Mouse (Mus musculus) left cerebral cortex, adult 8-10 months (tissue): ENCODE results near the gene Ccdc33. TPM values are rescaled to one million over a fixed set of nuclear protein-coding genes. Genes with fewer than 3 reads are reported as not detected.
A peak's percentile ranks its signal among the peaks of the same experiment; 100 is the strongest.

Experiments
- DNase-seq, 2 experiments: peaks; one replicate each; pipeline ENCODE4 v3.0.0; 2022; ENCODE audit warnings: low spot score in 2 of 2
- total RNA-seq, 4 experiments: library from RNA; stranded (reverse); gene quantifications; 2 replicates each; pipeline ENCODE4 v1.2.4; 2022

Ccdc33 gene
- total RNA-seq, 4 experiments from 2014 or later: 1.1 to 2.3 (median 1.6) TPM

DNA sequence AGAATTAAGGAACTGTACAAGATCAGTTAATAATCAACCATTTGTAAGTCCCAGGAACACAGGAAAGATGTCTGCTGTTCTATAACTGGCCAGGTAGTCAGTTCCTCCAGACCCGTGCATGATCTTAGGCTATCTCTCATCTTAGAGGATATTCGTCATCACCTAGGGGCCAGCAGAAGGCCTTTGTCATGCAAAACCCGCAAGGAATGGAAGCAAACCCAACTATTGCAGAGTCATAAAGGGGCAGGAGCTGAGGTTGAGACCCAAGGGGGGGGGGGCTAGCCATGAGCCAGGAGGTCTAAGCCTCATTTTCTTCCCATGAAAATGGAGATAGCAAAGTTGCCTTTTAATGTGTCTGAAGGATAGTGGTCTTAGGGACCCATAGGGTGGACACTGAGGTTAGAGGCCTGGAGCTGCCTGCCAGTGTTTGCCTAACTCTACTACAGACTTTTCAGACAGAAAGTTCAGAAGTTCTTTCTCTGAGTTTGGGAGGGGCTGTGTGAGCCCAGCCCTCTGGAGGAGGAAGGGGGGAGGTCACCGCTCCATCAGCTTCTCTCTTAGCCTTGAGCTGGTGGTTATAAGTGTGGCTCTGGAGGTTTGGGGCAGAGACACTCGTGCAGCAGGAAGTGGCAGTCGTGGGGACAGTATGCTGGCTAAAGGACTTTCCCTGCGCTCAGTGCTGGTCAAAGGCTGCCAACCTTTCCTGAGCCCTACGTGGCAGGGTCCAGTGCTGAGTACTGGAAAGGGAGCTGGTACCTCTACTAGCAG is 104.0 kb downstream of the Ccdc33 start:
- no peak for DNase-seq

- no peak for DNase-seq
Measured at GRCm38 (mm10) chr9:58012935-58013334, 105.7 kb downstream of the Ccdc33 start.

- no peak for DNase-seq
Measured at GRCm38 (mm10) chr9:58012486-58012885, 106.1 kb downstream of the Ccdc33 start.

DNA sequence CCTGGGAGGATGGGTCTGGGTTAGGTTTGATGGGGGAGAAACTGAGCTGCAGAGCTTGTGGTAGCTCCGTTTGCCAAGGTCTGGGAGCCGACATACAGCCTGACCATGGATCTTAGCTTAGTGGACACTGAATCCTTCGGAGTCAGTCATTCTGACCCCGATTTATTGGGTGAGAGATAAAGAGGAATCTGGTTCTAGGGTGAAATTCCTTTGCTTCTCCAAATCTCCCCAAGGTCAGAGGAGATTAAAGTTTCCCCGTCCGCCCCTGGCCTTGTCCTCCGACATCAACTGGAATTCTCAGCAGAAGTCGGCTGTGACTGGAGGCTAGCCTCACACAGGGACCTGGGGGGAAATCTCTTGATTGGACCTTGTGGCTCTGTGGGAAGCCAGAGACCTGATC is 107.1 kb downstream of the Ccdc33 start:
- no peak for DNase-seq

- DNase-seq: no peak
Measured at GRCm38 (mm10) chr9:58011027-58011426, 107.6 kb downstream of the Ccdc33 start.

DNA sequence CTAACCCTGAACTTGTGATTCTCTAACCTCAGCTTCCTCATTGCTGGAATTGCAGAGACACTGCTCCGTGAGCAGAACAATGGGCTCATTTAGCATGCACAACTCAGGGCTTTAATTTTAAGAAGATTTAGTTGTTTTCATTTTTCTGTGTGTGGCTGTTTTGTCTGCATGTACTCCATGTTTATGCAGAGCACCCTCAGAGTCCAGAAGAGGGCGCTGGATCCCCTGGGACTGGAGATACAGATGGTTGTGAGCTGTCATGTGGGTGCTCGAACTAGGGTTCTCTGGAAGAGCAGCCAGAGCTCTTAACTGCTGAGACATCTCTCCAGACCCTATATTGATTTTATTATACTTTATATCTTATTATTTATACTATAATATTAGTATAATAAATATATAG is 109.0 kb downstream of the Ccdc33 start:
- no peak for DNase-seq

- DNase-seq: no peak
Measured at GRCm38 (mm10) chr9:58009015-58009362, 109.6 kb downstream of the Ccdc33 start.

DNA sequence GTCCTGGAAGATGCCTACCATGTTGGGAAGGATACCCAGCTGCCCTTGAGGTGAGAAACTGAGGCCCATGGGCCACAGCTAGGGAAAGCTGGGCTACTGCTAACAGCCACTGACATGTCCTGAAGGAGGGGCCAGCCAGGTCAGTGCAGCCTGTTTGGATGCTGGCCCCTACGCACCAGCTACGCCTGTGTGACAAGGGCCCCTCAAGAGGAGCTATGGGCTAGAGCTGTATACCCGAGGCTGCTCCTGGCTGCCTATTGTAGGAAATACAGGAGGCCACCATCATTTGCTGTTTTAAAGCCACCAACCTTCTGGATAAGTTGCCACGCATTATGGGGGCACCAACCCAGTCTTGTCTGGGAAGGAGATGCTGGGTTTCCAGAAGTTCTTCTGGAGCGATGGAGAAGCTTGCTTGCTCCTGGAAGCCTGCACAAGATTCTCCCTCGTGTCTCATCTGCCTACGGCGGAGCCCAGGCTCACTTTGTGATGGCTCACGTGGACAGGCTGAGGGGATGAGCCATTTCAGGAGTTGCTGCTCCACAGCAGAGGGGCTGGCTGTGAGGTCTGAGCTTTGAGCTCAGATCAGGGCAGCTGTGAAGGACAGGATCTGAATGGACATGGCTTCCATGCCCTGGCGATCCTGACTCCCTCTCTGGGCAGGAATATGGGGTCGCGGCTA is 110.1 kb downstream of the Ccdc33 start:
- no peak for DNase-seq

DNA sequence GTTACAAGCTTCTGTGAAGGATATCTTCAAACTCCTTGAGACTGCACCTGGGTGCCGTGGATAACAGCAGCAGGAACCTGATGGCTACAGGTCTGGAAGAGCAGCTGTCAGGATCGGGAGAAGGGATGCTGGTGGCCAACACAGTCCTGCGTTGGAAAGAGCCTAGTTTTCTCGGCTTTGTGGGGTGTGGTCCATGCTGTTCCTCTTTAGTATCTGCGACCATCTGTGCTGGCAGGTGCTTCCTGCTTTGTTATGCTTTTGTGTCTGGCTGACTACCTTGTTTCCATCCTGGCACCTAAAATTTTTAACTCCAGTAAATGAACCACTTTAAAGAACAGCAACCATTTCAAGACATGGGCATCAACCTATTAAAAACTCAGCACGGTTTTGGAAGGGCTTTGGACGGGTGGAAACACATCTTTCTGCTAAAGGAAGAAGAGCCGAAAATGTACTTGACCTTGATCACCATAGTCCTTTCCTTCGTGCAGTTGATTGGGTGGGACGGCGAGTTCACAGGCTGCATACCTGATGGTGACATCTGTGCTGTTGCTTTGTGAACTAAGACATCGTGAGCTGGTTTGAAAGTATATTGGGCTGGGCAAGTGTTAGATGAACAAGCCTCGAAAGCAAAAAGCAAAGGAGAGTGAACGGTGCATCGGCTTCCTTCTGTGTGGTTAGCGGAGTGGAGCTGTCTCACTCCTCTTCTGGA is 112.7 kb downstream of the Ccdc33 start, which contains the start of gene Cyp11a1:
Cyp11a1 (plus strand) TSS at position 659 of the 709 bp plus-strand sequence.
- peak in 1 of 2 experiments; percentile 33 for DNase-seq

DNA sequence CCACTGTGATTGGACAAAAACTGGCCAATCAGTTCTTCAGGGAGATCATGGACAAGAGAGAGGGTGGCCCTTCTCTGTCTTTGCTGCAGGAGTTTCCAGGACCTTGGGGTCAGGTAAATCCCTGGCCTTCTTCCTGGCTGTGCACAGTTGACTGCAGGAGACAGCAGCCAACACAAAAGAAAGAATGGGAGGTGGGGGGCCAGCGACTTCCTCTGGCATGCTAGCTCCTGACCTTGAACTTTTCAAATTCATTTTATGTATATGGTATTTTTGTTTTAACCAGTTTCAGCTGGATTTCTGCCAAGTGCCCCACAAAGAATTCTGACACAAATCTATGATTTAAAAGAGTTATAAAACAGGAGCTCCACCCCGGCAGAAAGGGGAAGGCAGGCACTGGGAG is 115.4 kb downstream of the Ccdc33 start:
- DNase-seq: no peak

DNA sequence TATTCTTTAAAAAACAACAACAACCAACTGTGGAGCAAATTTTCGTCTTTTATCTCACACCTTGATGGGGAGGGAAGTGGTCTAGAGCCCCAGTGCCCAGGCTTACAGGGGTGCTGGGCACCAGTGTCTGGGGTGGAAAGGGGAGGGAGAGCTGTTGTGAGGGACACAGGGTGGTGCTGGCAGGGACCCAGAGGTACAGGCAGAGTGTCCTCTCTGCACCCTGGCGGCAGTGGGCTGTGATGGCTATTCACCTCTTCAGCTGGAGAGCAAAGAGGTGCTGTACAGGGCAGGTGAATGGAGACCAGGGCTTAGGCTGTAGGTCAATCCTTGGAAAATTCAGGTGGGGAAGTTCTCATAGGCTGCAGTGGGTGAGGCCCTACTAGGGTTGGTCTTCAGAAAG is 118.9 kb downstream of the Ccdc33 start:
- no peak for DNase-seq

DNA sequence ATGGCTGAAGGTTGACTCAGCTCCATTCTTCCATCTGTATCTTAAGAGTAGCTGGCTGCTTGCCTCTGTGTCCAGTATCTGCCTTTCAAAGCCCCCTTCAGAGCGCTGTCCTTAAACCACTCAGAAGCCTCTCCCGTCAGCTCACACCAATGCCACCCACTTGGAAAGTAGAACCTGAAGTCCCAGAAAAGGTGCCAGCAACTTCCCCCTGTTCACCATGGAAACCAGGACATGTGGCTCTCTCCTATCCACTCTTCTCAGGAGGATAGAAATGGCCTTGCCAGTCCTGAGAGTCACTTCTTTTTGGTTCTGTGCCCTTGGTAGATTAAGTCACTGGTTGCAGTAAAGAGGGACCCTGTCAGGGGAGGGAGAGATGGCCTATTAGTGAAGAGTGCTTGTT is 119.9 kb downstream of the Ccdc33 start:
- DNase-seq: no peak

GRCm38 (mm10) chr9:57998032-57998659 is 120.5 kb downstream of the Ccdc33 start:
- peak in 1 of 2 experiments; percentile 33 for DNase-seq

- no peak for DNase-seq
Measured at GRCm38 (mm10) chr9:57997511-57998031, 121.1 kb downstream of the Ccdc33 start.

DNA sequence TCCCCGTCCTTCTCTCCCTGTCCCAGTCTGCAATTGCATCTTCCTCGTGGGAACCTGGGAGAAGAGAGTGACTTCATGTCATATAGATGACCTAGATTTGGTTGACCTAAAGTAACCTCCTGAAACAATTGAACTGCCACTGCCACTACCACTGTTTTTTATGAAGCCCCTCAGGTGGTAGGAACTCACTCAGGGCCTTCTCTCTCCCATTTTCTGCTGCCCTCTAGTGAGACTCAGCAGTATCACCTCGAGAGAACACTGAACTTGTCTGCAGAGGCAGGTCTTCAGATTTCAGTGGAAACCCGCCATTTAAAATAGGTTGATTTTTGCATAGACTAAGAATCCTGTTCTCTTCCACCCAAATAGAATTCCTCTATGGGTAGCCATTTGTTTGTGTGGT is 123.3 kb downstream of the Ccdc33 start:
- no peak for DNase-seq

GRCm38 (mm10) chr9:57992781-57993591 is 125.6 kb downstream of the Ccdc33 start:
- DNase-seq: no peak

GRCm38 (mm10) chr9:57992060-57992459 is 126.6 kb downstream of the Ccdc33 start:
- DNase-seq: no peak

GRCm38 (mm10) chr9:57990438-57991110 is 128.0 kb downstream of the Ccdc33 start:
- no peak for DNase-seq

- DNase-seq: no peak
Measured at GRCm38 (mm10) chr9:57989309-57989708, 129.3 kb downstream of the Ccdc33 start.

- no peak for DNase-seq
Measured at GRCm38 (mm10) chr9:57988098-57988497, 130.5 kb downstream of the Ccdc33 start.
